Mouse (Mus musculus) limb, embryonic 15.5 days (tissue): ENCODE measurements around the gene Btbd9. TPM values are rescaled to one million over a fixed set of nuclear protein-coding genes. Genes with fewer than 3 reads are reported as not detected.

ENCODE experiments used
- ATAC-seq: fragments of 200-750 bp; cut with Nextera tagmentation; 2 replicates; pipeline ENCODE4 v1.8.0; 2017; ENCODE audit warnings: low read depth, moderate TSS enrichment; ENCODE audit not compliant: insufficient number of reproducible peaks, low FRiP score, low TSS enrichment
- H3K27ac ChIP-seq: fragments of 300-500 bp; sonication (generic); 2 replicates; pipeline ENCODE4 v1.5.1; 2015; ENCODE audit warnings: moderate library complexity, mild to moderate bottlenecking, inconsistent platforms
- H3K27me3 ChIP-seq: fragments of 300-500 bp; sonication (generic); 2 replicates; pipeline ENCODE4 v1.6.1; 2015; ENCODE audit warnings: inconsistent platforms
- H3K36me3 ChIP-seq: fragments of 300-500 bp; sonication (generic); 2 replicates; pipeline ENCODE4 v1.6.1; 2015; ENCODE audit warnings: inconsistent platforms
- H3K4me1 ChIP-seq: fragments of 300-500 bp; sonication (generic); 2 replicates; pipeline ENCODE4 v1.6.1; 2015; ENCODE audit warnings: inconsistent platforms
- H3K4me2 ChIP-seq: fragments of 300-500 bp; sonication (generic); 2 replicates; pipeline ENCODE4 v1.6.1; 2015; ENCODE audit warnings: mild to moderate bottlenecking, inconsistent platforms
- H3K4me3 ChIP-seq: fragments of 300-500 bp; sonication (generic); 2 replicates; pipeline ENCODE4 v1.5.1; 2015; ENCODE audit warnings: mild to moderate bottlenecking, inconsistent platforms
- H3K9ac ChIP-seq: fragments of 300-500 bp; sonication (generic); 2 replicates; pipeline ENCODE4 v1.6.1; 2015; ENCODE audit warnings: inconsistent platforms
- H3K9me3 ChIP-seq: fragments of 300-500 bp; sonication (generic); 2 replicates; pipeline ENCODE4 v1.6.1; 2016; ENCODE audit warnings: inconsistent platforms
- WGBS: fragments of 180-500 bp; shearing (Covaris S2); methylation state at CpG from one replicate; pipeline ENCODE4 v1.1.7; 2015; 5-methylcytosine and 5-hydroxymethylcytosine counted together
- polyA plus RNA-seq: library from polyadenylated mRNA; unstranded; fragments of >200 nt; fragmentation: Nextera tagmentation; extraction: Ambion mirVana; gene quantifications from 2 replicates; pipeline ENCODE4 v1.2.1, GENCODE M21; 2015

Gene Btbd9
- polyA plus RNA-seq, 1 experiment from 2014 or later: 54.5 TPM

GRCm38 (mm10) chr17:30359392-30359791 lies 216.9 kb downstream of the Btbd9 start:
- peaks cover 6% of the 10 kb centered on the region; the same call in 1 of the 2 replicates for H3K4me1 ChIP-seq
- no peaks in the 10 kb centered on the region for H3K27me3 ChIP-seq
- no peak for ATAC-seq
- H3K9ac ChIP-seq: no peak overlapping the region
- WGBS: 30% methylated on average over 5 of the region's 5 CpGs
- H3K4me3 ChIP-seq: no peak overlapping the region
- no peaks in the 10 kb centered on the region for H3K36me3 ChIP-seq
- H3K9me3 ChIP-seq: no peaks in the 10 kb centered on the region
- no peak overlapping the region for H3K4me2 ChIP-seq
- H3K27ac ChIP-seq: no peak overlapping the region

DNA sequence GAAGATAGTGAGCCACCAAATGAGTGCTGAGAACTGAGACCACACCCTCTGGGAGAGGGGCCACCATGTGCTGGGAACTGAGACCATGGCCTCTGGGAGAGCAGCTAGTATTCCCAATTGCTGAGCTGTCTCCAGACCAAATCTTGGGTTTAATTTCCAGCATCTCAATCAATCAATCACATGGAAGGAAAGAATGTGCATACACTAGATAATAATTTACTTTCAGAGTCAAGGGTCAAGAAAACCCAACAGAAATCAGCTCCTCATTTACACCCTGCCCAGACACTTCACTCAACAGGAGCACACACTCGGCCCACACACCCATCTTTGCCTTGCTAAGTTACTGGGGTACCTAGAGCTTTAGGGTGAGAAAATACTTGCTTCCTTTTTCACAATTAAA lies 220.9 kb downstream of the Btbd9 start:
- Histone ChIP-seq H3K9me3 (no peaks in the 10 kb centered on the region), H3K27me3 (no peaks in the 10 kb centered on the region), H3K9ac (no peak overlapping the region), H3K27ac (no peak overlapping the region), H3K4me1 (peaks cover 6% of the 10 kb centered on the region; the same call in 1 of the 2 replicates), H3K4me2 (no peak overlapping the region), H3K4me3 (no peak overlapping the region), H3K36me3 (no peaks in the 10 kb centered on the region)
- ATAC-seq: no peak
- 86% methylated on average over 1 of the region's 1 CpGs for WGBS

DNA sequence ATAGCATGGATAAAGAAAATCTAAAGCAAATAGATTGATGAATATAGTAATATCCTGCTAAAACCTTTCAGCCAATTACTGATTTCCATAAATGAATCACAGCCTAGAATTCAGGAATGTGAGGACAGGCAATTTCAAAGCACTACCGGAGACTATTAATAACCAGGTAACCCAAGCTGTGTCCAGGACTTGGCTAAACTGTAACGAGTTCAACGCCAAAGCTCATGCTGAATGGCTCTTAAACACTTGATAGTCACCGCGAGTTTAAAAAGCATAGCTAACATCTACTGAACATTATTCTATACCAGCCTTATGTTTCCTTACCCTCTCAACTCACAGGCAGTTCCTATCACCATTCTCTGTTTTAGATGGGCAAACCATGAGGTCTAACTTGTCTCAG lies 221.9 kb downstream of the Btbd9 start:
- H3K4me1 ChIP-seq: peaks cover 5% of the 10 kb centered on the region; the same call in 1 of the 2 replicates
- 54% methylated on average over 5 of the region's 5 CpGs for WGBS
- no peak overlapping the region for H3K4me2 ChIP-seq
- H3K36me3 ChIP-seq: no peaks in the 10 kb centered on the region
- H3K4me3 ChIP-seq: no peak overlapping the region
- ATAC-seq: no peak
- H3K27ac ChIP-seq: no peak overlapping the region
- H3K9ac ChIP-seq: no peak overlapping the region
- no peaks in the 10 kb centered on the region for H3K9me3 ChIP-seq
- H3K27me3 ChIP-seq: no peaks in the 10 kb centered on the region

GRCm38 (mm10) chr17:30348031-30348430 lies 228.3 kb downstream of the Btbd9 start:
- WGBS: 85% methylated on average over 2 of the region's 2 CpGs

DNA sequence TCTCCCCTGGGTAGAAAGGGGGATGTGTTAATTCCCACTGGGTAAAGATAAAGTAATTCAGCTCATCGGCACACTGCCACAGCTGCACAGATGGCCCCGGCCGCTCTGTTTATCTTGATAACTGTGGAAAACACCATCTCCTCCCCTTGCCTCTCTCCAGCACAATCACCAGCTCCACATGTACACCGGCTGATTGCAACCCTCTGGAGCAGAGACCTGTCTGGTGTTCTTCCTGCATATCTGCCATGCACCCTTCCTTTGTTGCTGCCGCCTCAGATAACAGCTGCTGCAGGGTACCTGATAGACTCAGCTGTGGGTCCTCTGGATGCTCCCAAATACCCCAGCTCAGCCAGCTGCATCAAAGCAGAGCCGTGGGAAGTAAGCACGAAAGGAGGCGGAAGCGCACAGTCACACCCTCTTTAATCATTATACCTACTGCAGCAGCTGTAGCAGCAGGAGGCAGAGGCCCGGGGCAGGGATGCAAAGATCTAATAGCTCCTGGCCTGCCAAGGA lies 229.1 kb downstream of the Btbd9 start:
- H3K4me2 ChIP-seq: no peak overlapping the region
- 18% methylated on average over 10 of the region's 10 CpGs for WGBS
- no peaks in the 10 kb centered on the region for H3K9me3 ChIP-seq
- no peak overlapping the region for H3K4me3 ChIP-seq
- no peak overlapping the region for H3K9ac ChIP-seq
- H3K27me3 ChIP-seq: no peaks in the 10 kb centered on the region
- no peak for ATAC-seq
- H3K4me1 ChIP-seq: peaks cover 14% of the 10 kb centered on the region
- H3K27ac ChIP-seq: no peak overlapping the region
- H3K36me3 ChIP-seq: no peaks in the 10 kb centered on the region

More at GRCm38 (mm10) chr17:30348031-30348430, 228.3 kb downstream of the Btbd9 start:
- Histone ChIP-seq H3K4me3 (no peak overlapping the region), H3K4me1 (peaks cover 14% of the 10 kb centered on the region), H3K27me3 (no peaks in the 10 kb centered on the region), H3K9ac (no peak overlapping the region), H3K36me3 (no peaks in the 10 kb centered on the region), H3K27ac (no peak overlapping the region), H3K4me2 (no peak overlapping the region), H3K9me3 (no peaks in the 10 kb centered on the region)
- ATAC-seq: no peak

DNA sequence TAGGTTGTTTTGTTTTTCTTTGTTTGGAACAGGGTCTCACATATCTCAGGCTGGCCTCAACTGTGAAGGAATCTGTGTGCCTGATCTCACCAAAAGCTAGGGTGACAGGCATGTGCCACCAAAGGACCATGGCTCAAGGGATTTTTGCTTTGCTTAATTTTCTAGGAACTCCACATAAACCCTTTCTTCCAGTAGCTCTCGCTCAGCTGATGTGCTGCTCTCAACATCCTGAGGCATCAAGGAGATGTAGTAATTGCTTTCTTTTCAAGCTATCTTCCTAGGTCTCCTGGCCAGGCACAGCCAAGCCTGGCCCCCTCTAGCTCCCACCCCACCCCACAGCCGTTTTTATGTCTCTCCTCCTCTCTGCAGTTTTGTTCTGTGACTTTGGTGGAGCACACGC lies 231.3 kb downstream of the Btbd9 start:
- no peak overlapping the region for H3K9ac ChIP-seq
- no peaks in the 10 kb centered on the region for H3K9me3 ChIP-seq
- 81% methylated on average over 3 of the region's 3 CpGs for WGBS
- H3K36me3 ChIP-seq: no peaks in the 10 kb centered on the region
- H3K4me3 ChIP-seq: no peak overlapping the region
- no peak overlapping the region for H3K4me2 ChIP-seq
- no peak for ATAC-seq
- peaks cover 14% of the 10 kb centered on the region for H3K4me1 ChIP-seq
- H3K27me3 ChIP-seq: no peaks in the 10 kb centered on the region
- no peak overlapping the region for H3K27ac ChIP-seq

GRCm38 (mm10) chr17:30343701-30344473 lies 232.4 kb downstream of the Btbd9 start:
- no peak for ATAC-seq
- H3K27ac ChIP-seq: no peak overlapping the region
- no peak overlapping the region for H3K4me3 ChIP-seq
- H3K9me3 ChIP-seq: no peaks in the 10 kb centered on the region
- 76% methylated on average over 9 of the region's 9 CpGs for WGBS
- H3K36me3 ChIP-seq: no peaks in the 10 kb centered on the region
- H3K27me3 ChIP-seq: no peaks in the 10 kb centered on the region
- no peak overlapping the region for H3K4me2 ChIP-seq
- peaks cover 11% of the 10 kb centered on the region for H3K4me1 ChIP-seq
- no peak overlapping the region for H3K9ac ChIP-seq

DNA sequence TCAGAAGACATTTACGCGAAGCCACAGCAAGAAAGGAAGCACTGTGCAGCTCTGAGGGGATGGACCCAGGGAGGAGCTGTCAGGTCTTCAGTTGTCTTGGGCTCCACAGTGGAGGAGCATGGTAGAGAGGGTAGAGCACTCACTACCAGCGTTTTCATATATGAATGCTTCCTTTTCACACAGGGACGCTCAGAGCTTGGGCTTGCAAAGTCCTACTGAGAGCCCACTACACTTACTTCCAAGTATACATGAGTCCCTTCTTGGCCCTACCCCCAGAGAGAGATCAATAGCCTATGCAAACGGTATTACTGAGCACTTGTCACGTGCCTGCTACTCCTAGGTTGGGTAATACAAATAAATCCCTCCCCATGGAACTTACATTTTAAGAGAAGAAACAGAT lies 234.7 kb downstream of the Btbd9 start:
- Histone ChIP-seq H3K9ac (no peak overlapping the region), H3K27me3 (no peaks in the 10 kb centered on the region), H3K4me3 (no peak overlapping the region), H3K27ac (no peak overlapping the region), H3K36me3 (no peaks in the 10 kb centered on the region), H3K4me1 (no peaks in the 10 kb centered on the region), H3K4me2 (no peak overlapping the region), H3K9me3 (no peaks in the 10 kb centered on the region)
- 70% methylated on average over 6 of the region's 6 CpGs for WGBS
- ATAC-seq: no peak

- Histone ChIP-seq H3K4me2 (no peak overlapping the region), H3K27me3 (no peaks in the 10 kb centered on the region), H3K36me3 (no peaks in the 10 kb centered on the region), H3K4me3 (no peak overlapping the region), H3K9me3 (no peaks in the 10 kb centered on the region), H3K9ac (no peak overlapping the region), H3K27ac (no peak overlapping the region), H3K4me1 (peaks cover 3% of the 10 kb centered on the region)
- 84% methylated on average over 13 of the region's 13 CpGs for WGBS
- ATAC-seq: no peak
These were observed 235.7 kb downstream of the Btbd9 start for GRCm38 (mm10) chr17:30340495-30341126.

DNA sequence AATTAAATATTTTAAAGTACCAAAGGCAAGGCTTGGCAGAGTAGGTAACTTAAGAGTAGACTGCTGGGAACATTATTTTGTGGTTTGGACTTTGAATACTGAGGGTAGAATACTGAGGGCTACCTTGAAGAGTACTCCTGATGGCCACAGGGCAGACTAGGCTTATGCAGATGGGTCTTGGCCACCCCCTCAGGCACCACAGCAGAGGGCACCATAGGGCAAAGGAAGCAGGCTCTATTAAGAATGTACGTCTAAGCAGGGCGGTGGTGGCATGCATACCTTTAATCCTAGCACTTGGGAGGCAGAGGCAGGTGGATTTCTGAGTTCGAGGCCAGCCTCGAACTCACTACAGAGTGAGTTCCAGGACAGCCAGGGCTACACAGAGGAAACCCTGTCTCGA lies 237.0 kb downstream of the Btbd9 start:
- ATAC-seq: no peak

DNA sequence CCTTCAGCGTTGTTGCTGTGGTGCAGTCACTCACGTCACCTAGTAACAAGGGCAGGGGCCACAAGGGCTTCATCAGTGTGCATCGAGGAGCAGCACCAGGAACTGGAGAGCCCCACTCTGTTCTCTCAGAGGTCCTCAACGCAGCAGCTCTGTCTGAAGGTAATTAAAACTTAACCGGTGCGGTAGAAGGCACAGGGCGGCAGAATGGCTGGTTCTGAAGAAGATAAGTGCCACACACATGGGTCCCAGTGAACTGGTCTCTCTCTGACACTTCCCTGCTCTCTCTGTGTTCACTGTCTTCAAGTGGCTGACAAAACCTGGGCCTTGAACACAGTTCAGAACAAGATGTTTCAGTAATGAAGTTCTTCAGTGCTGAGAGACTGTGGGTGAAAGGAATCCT lies 239.5 kb downstream of the Btbd9 start:
- ATAC-seq: no peak
- Histone ChIP-seq H3K9ac (no peak overlapping the region), H3K27ac (no peak overlapping the region)

More for the DNA sequence above, 237.0 kb downstream of the Btbd9 start:
- 87% methylated on average over 5 of the region's 5 CpGs for WGBS
- Histone ChIP-seq H3K27ac (no peak overlapping the region), H3K9ac (no peak overlapping the region), H3K36me3 (no peaks in the 10 kb centered on the region), H3K27me3 (no peaks in the 10 kb centered on the region), H3K4me2 (no peak overlapping the region), H3K4me3 (no peak overlapping the region), H3K4me1 (peaks cover 3% of the 10 kb centered on the region), H3K9me3 (no peaks in the 10 kb centered on the region)

DNA sequence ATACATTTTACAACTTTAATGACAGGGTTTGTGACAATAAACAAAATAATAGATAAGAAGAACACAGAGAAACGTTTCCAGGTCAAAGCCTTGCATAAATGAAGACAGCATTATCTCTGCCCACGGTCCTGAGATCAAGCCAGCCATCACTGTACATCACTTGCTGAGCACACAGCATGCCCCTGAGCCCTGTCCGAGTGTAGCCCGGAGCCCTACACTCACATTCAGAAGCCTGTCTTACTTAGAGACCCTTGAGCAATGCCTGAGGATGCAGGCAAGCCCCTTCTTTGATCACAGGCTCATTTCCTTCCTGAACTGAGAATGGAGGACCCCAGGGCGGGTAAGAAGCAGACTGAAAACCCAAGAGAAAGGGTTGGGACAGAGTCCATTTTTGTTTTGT lies 240.0 kb downstream of the Btbd9 start:
- ATAC-seq: no peak
- no peak overlapping the region for H3K4me3 ChIP-seq
- H3K9ac ChIP-seq: no peak overlapping the region
- H3K4me2 ChIP-seq: no peak overlapping the region
- no peak overlapping the region for H3K27ac ChIP-seq
- whole genome bisulfite sequencing: 50% methylated on average over 5 of the region's 5 CpGs
- peaks cover 3% of the 10 kb centered on the region for H3K4me1 ChIP-seq
- no peaks in the 10 kb centered on the region for H3K27me3 ChIP-seq
- no peaks in the 10 kb centered on the region for H3K9me3 ChIP-seq
- no peaks in the 10 kb centered on the region for H3K36me3 ChIP-seq

More for the DNA sequence above, 239.5 kb downstream of the Btbd9 start:
- H3K4me2 ChIP-seq: no peak overlapping the region
- 42% methylated on average over 7 of the region's 7 CpGs for WGBS
- H3K4me1 ChIP-seq: peaks cover 3% of the 10 kb centered on the region
- no peaks in the 10 kb centered on the region for H3K27me3 ChIP-seq
- H3K9me3 ChIP-seq: no peaks in the 10 kb centered on the region
- no peak overlapping the region for H3K4me3 ChIP-seq
- no peaks in the 10 kb centered on the region for H3K36me3 ChIP-seq
